Mouse (Mus musculus): ENCODE measurements around the gene Gm28048. TPM values are rescaled to one million over a fixed set of nuclear protein-coding genes. Genes with fewer than 3 reads are reported as not detected.

Gene Gm28048
- polyA plus RNA-seq, 1 experiment from 2014 or later: 6.7 TPM

DNA sequence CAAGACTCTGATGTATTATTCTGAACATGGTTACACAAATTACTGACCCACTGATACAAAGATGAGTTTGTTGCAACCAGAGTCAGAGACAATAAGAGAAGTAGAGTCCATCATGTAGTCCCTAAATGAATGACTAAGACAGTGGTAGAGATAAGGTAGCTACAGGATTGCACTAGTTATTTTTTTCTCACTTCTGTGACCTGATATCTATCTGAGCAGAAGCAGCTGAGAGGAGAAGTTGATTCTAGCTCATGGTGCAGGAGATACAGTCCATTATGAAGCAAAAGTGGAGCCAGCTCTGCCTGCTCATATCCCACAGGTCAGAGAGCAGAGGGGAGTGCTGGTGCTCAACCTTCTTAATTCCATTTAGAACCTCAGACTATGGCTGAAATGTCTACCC lies 49.7 kb downstream of the Gm28048 start:
- Histone ChIP-seq H3K4me3 (no peak overlapping the region), H3K9me3 (no peaks in the 10 kb centered on the region), H3K27me3 (no peaks in the 10 kb centered on the region), H3K4me2 (no peak overlapping the region), H3K27ac (replicated peaks) (no peak overlapping the region), H3K4me1 (replicated peaks) (no peaks in the 10 kb centered on the region), H3K36me3 (no peaks in the 10 kb centered on the region), H3K9ac (no peak overlapping the region)
- no peak for ATAC-seq (ENCODE audit: low read depth)

DNA sequence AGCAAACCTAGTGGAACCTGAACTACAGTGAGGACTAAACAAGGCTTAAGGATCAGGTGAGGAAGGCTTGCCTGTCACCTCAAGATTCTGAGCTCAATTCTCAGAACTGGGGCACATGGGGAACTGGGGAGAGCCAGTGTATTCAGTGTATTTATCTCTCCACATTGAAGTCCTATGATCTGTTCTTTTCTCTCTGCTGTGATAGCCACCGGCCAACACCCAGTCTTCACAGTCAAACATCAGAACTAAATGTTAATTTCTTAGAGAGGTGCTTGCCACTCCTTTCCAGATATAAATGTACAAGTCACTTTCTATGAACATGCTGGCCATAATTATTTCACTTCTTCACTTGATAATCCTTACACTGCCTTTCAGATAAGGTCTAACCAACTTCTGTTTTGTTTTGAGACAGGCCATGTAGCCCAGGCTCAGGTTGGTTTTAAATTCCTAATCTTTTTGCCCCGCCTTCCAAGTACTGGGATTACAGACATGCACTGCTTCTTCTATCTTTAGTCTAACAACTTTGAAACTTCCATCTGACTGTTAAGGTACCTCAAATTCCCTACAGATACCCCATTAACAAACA lies 50.5 kb downstream of the Gm28048 start:
- no peaks in the 10 kb centered on the region for H3K27me3 ChIP-seq
- H3K36me3 ChIP-seq: no peaks in the 10 kb centered on the region
- 89% methylated on average over 2 of the region's 2 CpGs for whole genome bisulfite sequencing
- H3K4me2 ChIP-seq: no peak overlapping the region
- no peak overlapping the region for H3K9ac ChIP-seq
- no peak for ATAC-seq (ENCODE audit: low read depth)
- no peaks in the 10 kb centered on the region for H3K4me1 ChIP-seq (replicated peaks)
- no peak overlapping the region for H3K4me3 ChIP-seq
- H3K9me3 ChIP-seq: no peaks in the 10 kb centered on the region
- H3K27ac ChIP-seq (replicated peaks): no peak overlapping the region

DNA sequence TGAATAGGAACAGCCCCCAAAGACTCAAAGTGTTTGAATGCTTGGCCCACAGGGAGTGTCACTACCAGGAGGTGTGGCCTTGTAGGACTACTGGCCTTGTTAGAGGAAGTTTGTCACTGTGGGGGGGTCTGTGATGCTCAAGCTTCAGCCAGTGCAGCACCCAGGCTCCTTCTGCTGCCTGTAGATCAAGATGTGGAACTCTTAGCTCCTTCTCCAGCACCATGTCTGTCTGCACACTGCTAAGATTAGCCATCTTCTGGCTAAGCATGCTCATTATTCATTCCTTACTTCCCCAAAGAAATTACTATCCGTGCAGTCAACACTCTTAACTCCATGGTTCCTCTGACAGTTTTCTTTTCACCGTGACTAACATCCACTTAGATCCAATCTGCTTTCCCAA lies 51.8 kb downstream of the Gm28048 start:
- Histone ChIP-seq H3K27me3 (no peaks in the 10 kb centered on the region), H3K4me3 (no peak overlapping the region), H3K36me3 (no peaks in the 10 kb centered on the region), H3K27ac (replicated peaks) (no peak overlapping the region), H3K4me1 (replicated peaks) (0 out of 2 replicates have a peak, but pooled peaks cover 3% of the 10 kb centered on the region), H3K4me2 (no peak overlapping the region), H3K9ac (no peak overlapping the region), H3K9me3 (no peaks in the 10 kb centered on the region)
- 60% methylated on average over 2 of the region's 2 CpGs for WGBS
- ATAC-seq (ENCODE audit: low read depth): no peak

DNA sequence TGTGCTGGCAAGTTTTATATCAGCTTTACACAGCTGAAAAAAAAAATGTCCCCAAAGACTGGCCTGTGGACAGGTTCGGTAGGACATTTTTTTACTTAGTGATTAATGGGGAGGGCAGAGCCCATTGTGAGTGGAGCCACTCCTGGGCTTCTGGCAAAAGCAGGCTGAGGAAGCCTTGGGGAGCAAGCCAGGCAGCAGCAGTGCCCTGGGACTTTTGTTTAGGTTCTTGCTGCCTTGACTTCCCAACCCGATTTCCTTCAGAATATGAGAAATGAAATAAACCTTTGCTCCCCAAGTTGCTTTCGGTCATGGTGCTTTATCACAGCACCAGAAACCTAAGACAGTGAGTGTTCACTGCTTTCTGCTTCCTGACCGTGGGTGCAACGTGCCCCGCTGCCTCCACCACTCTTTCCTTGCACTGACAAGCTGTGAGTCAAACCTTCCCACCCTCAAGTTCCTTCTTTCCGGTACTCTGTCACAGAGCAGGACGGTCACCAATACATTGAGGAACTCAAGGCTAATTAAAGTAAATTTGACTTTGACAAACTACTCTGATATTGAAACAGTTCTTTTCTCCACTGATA lies 53.2 kb downstream of the Gm28048 start:
- H3K36me3 ChIP-seq: no peaks in the 10 kb centered on the region
- no peak overlapping the region for H3K4me3 ChIP-seq
- ATAC-seq (ENCODE audit: low read depth): no peak
- no peaks in the 10 kb centered on the region for H3K27me3 ChIP-seq
- 81% methylated on average over 8 of the region's 8 CpGs for WGBS
- H3K4me2 ChIP-seq: no peak overlapping the region
- H3K4me1 ChIP-seq (replicated peaks): 0 out of 2 replicates have a peak, but pooled peaks cover 3% of the 10 kb centered on the region
- no peak overlapping the region for H3K27ac ChIP-seq (replicated peaks)
- no peak overlapping the region for H3K9ac ChIP-seq
- no peaks in the 10 kb centered on the region for H3K9me3 ChIP-seq

- WGBS: 73% methylated on average over 2 of the region's 2 CpGs
- no peak overlapping the region for H3K4me3 ChIP-seq
- no peaks in the 10 kb centered on the region for H3K9me3 ChIP-seq
- H3K36me3 ChIP-seq: no peaks in the 10 kb centered on the region
- no peak for ATAC-seq (ENCODE audit: low read depth)
- H3K9ac ChIP-seq: no peak overlapping the region
- H3K4me2 ChIP-seq: no peak overlapping the region
- no peaks in the 10 kb centered on the region for H3K27me3 ChIP-seq
- H3K27ac ChIP-seq (replicated peaks): no peak overlapping the region
- H3K4me1 ChIP-seq (replicated peaks): 0 out of 2 replicates have a peak, but pooled peaks cover 3% of the 10 kb centered on the region
Observed at GRCm38 (mm10) chr11:22923606-22924005, 58.3 kb downstream of the Gm28048 start.

DNA sequence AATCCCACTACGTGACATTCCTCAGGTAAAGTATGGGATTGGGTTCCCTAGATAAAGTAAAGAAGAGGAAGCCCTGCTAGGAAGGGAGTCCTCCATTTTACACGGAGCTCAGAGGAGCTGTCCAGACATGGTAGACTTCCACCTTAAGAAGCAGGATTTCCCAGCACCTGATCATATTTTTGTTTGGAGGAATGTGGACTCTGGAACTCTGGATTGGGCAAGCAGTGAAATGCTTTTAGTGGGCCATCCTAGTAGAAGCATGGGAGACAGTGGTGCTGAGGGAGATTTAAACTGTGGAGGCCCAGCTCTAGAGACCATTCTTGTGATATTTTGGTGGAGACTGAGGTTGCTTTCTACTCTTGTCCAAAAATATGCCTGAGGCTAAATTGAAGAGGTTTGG lies 59.3 kb downstream of the Gm28048 start:
- H3K36me3 ChIP-seq: no peaks in the 10 kb centered on the region
- no peak overlapping the region for H3K4me3 ChIP-seq
- no peak overlapping the region for H3K27ac ChIP-seq (replicated peaks)
- H3K27me3 ChIP-seq: no peaks in the 10 kb centered on the region
- no peak overlapping the region for H3K9ac ChIP-seq
- H3K9me3 ChIP-seq: no peaks in the 10 kb centered on the region
- no peak overlapping the region for H3K4me2 ChIP-seq
- 82% methylated on average over 2 of the region's 2 CpGs for WGBS
- no peak for ATAC-seq (ENCODE audit: low read depth)
- 0 out of 2 replicates have a peak, but pooled peaks cover 3% of the 10 kb centered on the region for H3K4me1 ChIP-seq (replicated peaks)

GRCm38 (mm10) chr11:22919336-22919735 lies 62.6 kb downstream of the Gm28048 start:
- H3K27me3 ChIP-seq: no peaks in the 10 kb centered on the region
- H3K27ac ChIP-seq (replicated peaks): no peak overlapping the region
- H3K36me3 ChIP-seq: no peaks in the 10 kb centered on the region
- no peaks in the 10 kb centered on the region for H3K9me3 ChIP-seq
- no peaks in the 10 kb centered on the region for H3K4me1 ChIP-seq (replicated peaks)
- no peak overlapping the region for H3K4me2 ChIP-seq
- no peak overlapping the region for H3K9ac ChIP-seq
- no peak for ATAC-seq (ENCODE audit: low read depth)
- H3K4me3 ChIP-seq: no peak overlapping the region
- 89% methylated on average over 2 of the region's 2 CpGs for WGBS

DNA sequence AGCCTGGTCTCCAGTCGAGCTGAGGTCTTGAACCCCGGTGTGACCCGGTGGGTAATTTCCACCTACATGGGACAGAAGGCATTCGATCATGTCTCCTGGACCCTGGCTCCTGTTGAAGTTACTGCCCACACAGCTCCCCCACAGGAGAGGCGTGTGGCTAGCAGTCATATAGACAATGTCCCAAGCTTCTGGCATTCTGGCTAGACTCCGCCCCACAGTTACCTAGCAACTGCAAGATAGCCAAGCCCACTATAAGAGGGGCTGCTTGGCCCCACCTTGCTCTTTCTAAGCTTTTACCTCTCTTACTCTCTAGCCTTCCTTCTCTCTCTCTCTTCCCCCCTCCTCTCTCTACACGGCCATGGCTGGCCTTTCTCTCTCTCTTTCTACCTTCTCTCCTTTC lies 64.1 kb downstream of the Gm28048 start:
- H3K27ac ChIP-seq (replicated peaks): no peak overlapping the region
- no peaks in the 10 kb centered on the region for H3K9me3 ChIP-seq
- H3K27me3 ChIP-seq: no peaks in the 10 kb centered on the region
- H3K36me3 ChIP-seq: no peaks in the 10 kb centered on the region
- no peak overlapping the region for H3K4me3 ChIP-seq
- no peak overlapping the region for H3K4me2 ChIP-seq
- no peak for ATAC-seq (ENCODE audit: low read depth)
- no peaks in the 10 kb centered on the region for H3K4me1 ChIP-seq (replicated peaks)
- WGBS: 87% methylated on average over 7 of the region's 7 CpGs
- no peak overlapping the region for H3K9ac ChIP-seq

DNA sequence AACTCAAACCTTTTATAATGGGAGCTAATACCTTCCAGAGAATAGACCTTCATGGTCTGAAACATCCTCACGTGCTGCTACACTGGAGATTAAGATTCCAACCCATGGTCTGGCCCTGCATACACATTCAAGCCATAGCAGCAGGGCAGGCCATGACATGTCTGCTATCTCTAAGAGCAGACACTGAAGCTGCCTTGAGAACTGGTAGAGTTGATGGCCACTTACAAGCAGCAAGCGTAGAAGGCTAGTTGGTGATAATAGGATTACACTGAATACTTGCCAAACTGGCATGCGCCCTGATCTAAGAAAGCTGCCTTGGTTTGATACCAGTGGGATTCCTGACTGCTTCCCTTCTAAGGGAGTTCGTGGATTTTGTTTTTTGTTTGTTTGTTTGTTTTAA lies 68.1 kb downstream of the Gm28048 start:
- no peak overlapping the region for H3K4me3 ChIP-seq
- H3K9ac ChIP-seq: no peak overlapping the region
- H3K4me2 ChIP-seq: no peak overlapping the region
- no peak for ATAC-seq (ENCODE audit: low read depth)
- no peak overlapping the region for H3K27ac ChIP-seq (replicated peaks)
- no peaks in the 10 kb centered on the region for H3K27me3 ChIP-seq
- WGBS: 87% methylated on average over 4 of the region's 4 CpGs
- no peaks in the 10 kb centered on the region for H3K36me3 ChIP-seq
- H3K9me3 ChIP-seq: no peaks in the 10 kb centered on the region
- H3K4me1 ChIP-seq (replicated peaks): no peaks in the 10 kb centered on the region

DNA sequence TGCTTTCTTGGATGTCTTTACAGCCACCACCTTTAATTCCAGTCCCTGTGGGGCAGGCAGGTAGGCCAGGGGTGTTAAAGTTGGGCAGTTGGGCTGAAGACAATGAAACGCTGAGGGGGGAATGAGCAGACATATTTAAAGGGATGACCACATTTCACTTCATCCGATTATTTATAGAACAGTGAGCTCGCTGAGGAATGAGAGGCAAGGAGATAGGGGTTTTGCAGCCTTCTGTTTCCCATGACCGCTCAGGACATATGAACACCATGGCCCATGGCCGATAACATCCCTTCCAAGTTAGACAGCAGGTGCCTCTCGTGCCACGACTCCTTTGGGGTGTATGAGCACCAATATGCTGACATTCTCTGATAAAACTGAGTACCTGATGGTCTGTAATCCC lies 70.1 kb downstream of the Gm28048 start:
- WGBS: 97% methylated on average over 7 of the region's 7 CpGs
- ATAC-seq (ENCODE audit: low read depth): no peak
- Histone ChIP-seq H3K4me3 (no peak overlapping the region), H3K9me3 (no peaks in the 10 kb centered on the region), H3K27ac (replicated peaks) (no peak overlapping the region), H3K4me2 (no peak overlapping the region), H3K4me1 (replicated peaks) (no peaks in the 10 kb centered on the region), H3K9ac (no peak overlapping the region), H3K27me3 (no peaks in the 10 kb centered on the region), H3K36me3 (no peaks in the 10 kb centered on the region)

GRCm38 (mm10) chr11:22906453-22906865 lies 75.4 kb downstream of the Gm28048 start:
- H3K36me3 ChIP-seq: no peaks in the 10 kb centered on the region
- H3K4me3 ChIP-seq: no peak overlapping the region
- H3K27ac ChIP-seq (replicated peaks): no peak overlapping the region
- H3K9me3 ChIP-seq: no peaks in the 10 kb centered on the region
- no peaks in the 10 kb centered on the region for H3K27me3 ChIP-seq
- no peak overlapping the region for H3K4me2 ChIP-seq
- no peak overlapping the region for H3K9ac ChIP-seq
- H3K4me1 ChIP-seq (replicated peaks): no peaks in the 10 kb centered on the region
- ATAC-seq (ENCODE audit: low read depth): no peak

DNA sequence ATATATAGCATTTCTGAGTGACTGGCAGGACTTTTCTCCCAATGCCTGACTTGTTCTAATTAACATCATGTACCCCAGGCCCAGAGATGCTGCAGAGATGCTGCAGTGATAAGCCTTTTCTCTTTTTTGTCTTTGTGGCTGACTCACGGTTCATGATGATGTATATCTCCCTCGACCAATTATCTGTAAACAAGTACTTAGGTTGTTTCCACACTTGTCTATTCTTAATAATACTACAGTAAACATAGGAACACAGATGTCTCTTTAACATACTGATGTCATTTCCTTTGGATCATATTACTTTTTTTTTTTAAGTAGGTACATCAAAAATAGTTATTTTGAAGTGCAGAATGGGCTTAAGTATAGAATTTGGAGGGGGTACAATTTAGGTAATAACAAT lies 79.0 kb downstream of the Gm28048 start:
- no peak overlapping the region for H3K4me2 ChIP-seq
- WGBS: 79% methylated on average over 2 of the region's 2 CpGs
- H3K9me3 ChIP-seq: no peaks in the 10 kb centered on the region
- no peaks in the 10 kb centered on the region for H3K4me1 ChIP-seq (replicated peaks)
- no peak overlapping the region for H3K9ac ChIP-seq
- H3K36me3 ChIP-seq: 0 out of 2 replicates have a peak, but pooled peaks cover 7% of the 10 kb centered on the region
- H3K27me3 ChIP-seq: no peaks in the 10 kb centered on the region
- ATAC-seq (ENCODE audit: low read depth): no peak
- no peak overlapping the region for H3K27ac ChIP-seq (replicated peaks)
- no peak overlapping the region for H3K4me3 ChIP-seq

GRCm38 (mm10) chr11:22900041-22900440 lies 81.8 kb downstream of the Gm28048 start:
- no peaks in the 10 kb centered on the region for H3K27me3 ChIP-seq
- no peak for ATAC-seq (ENCODE audit: low read depth)
- no peak overlapping the region for H3K4me2 ChIP-seq
- no peaks in the 10 kb centered on the region for H3K9me3 ChIP-seq
- H3K36me3 ChIP-seq: 0 out of 2 replicates have a peak, but pooled peaks cover 7% of the 10 kb centered on the region
- WGBS: 81% methylated on average over 3 of the region's 3 CpGs
- H3K4me3 ChIP-seq: no peak overlapping the region
- H3K27ac ChIP-seq (replicated peaks): no peak overlapping the region
- no peaks in the 10 kb centered on the region for H3K4me1 ChIP-seq (replicated peaks)
- H3K9ac ChIP-seq: no peak overlapping the region
